Mouse (Mus musculus) CH12.LX (cell line): ENCODE data around the gene Mfsd11. TPM values are rescaled to one million over a fixed set of nuclear protein-coding genes. Genes with fewer than 3 reads are reported as not detected.

Source experiments
- DNase-seq: peaks from one replicate; pipeline ENCODE4 v3.0.0-alpha.2; 2013; ENCODE audit errors: extremely low read depth
- H3K27ac ChIP-seq: 2 replicates; pipeline ENCODE4 v1.5.1; 2012; ENCODE audit warnings: low read depth, mild to moderate bottlenecking, control low read depth, moderate library complexity; ENCODE audit not compliant: insufficient read depth
- H3K27me3 ChIP-seq: replicated peaks from 2 replicates; pipeline ENCODE3; 2012; ENCODE audit warnings: inconsistent platforms
- H3K36me3 ChIP-seq, 2 experiments: replicated peaks in 1 of 2; 2 replicates each; pipeline versions ENCODE3 to v1.6.1; 2012; ENCODE audit warnings: inconsistent platforms in 1 of 2, low read length in 1 of 2, mild to moderate bottlenecking in 1 of 2, mixed read lengths in 1 of 2, moderate library complexity in 1 of 2; ENCODE audit not compliant: control insufficient read depth in 1 of 2, insufficient read depth in 1 of 2
- H3K4me1 ChIP-seq, 2 experiments: 2 replicates each; pipeline ENCODE4 v1.6.1; 2012; ENCODE audit warnings: inconsistent platforms in 1 of 2, moderate library complexity in 1 of 2; ENCODE audit not compliant: insufficient read depth in 2 of 2, control insufficient read depth in 1 of 2
- H3K4me2 ChIP-seq: 2 replicates; pipeline ENCODE4 v1.6.1; 2012; ENCODE audit warnings: low read depth, mild to moderate bottlenecking, control low read depth; ENCODE audit not compliant: poor library complexity, insufficient read depth, severe bottlenecking
- H3K4me3 ChIP-seq, 3 experiments: fragments of 150-350 bp in 1 of 3; sonication (generic) in 1 of 3; replicated peaks in 1 of 3; 2 replicates each; pipeline versions ENCODE3 to v1.5.1; 2011 to 2012; ENCODE audit warnings: low read depth in 2 of 3, low read length in 2 of 3, mild to moderate bottlenecking in 2 of 3, moderate library complexity in 2 of 3, control low read depth in 1 of 3, improper control_type of control experiment in 1 of 3, inconsistent platforms in 1 of 3, mixed read lengths in 1 of 3; ENCODE audit not compliant: poor library complexity in 1 of 3
- H3K79me2 ChIP-seq: replicated peaks from 2 replicates; pipeline ENCODE4 v1.6.1; 2012; ENCODE audit warnings: mild to moderate bottlenecking, moderate library complexity; ENCODE audit not compliant: control insufficient read depth, poor library complexity, insufficient read depth, severe bottlenecking; ENCODE audit errors: extremely low read depth
- H3K9ac ChIP-seq: 2 replicates; pipeline ENCODE4 v1.6.1; 2012; ENCODE audit warnings: low read depth, mild to moderate bottlenecking, control low read depth, moderate library complexity; ENCODE audit not compliant: insufficient read depth
- H3K9me3 ChIP-seq: replicated peaks from 2 replicates; pipeline ENCODE3; 2012; ENCODE audit warnings: low read length, inconsistent platforms, mixed read lengths
- BHLHE40 ChIP-seq: IDR thresholded peaks from 2 replicates; pipeline ENCODE4 v1.6.1; 2011; ENCODE audit warnings: mild to moderate bottlenecking, low read depth, low read length, improper control_type of control experiment
- CHD1 ChIP-seq: IDR thresholded peaks from 2 replicates; pipeline ENCODE4 v1.6.1; 2012; ENCODE audit warnings: low read depth, low read length, improper control_type of control experiment, inconsistent platforms
- CTCF ChIP-seq, 2 experiments: IDR thresholded peaks in 1 of 2; conservative IDR thresholded peaks in 1 of 2; 2 replicates each; pipeline ENCODE4 v1.5.1; 2011 to 2012; ENCODE audit warnings: low read depth in 2 of 2, low read length in 2 of 2, improper control_type of control experiment in 1 of 2, inconsistent platforms in 1 of 2, mild to moderate bottlenecking in 1 of 2, moderate library complexity in 1 of 2
- E2F4 ChIP-seq: IDR thresholded peaks from 2 replicates; pipeline ENCODE4 v1.6.1; 2011; ENCODE audit warnings: low read depth, low read length, improper control_type of control experiment; ENCODE audit not compliant: insufficient replicate concordance
- EP300 ChIP-seq: IDR thresholded peaks from 2 replicates; pipeline ENCODE4 v1.6.1; 2011; ENCODE audit warnings: low read length, improper control_type of control experiment
- HCFC1 ChIP-seq: IDR thresholded peaks from 2 replicates; pipeline ENCODE4 v1.6.1; 2012; ENCODE audit warnings: low read depth, mild to moderate bottlenecking, inconsistent platforms, low read length, improper control_type of control experiment
- IRF4 ChIP-seq: IDR thresholded peaks from 2 replicates; pipeline ENCODE4 v1.6.1; 2014; ENCODE audit warnings: low read depth, mild to moderate bottlenecking, inconsistent platforms, low read length, improper control_type of control experiment
- JUN ChIP-seq: IDR thresholded peaks from 2 replicates; pipeline ENCODE4 v1.6.1; 2011; ENCODE audit warnings: low read depth, mild to moderate bottlenecking, low read length, improper control_type of control experiment, moderate library complexity; ENCODE audit not compliant: insufficient read depth
- JUND ChIP-seq: conservative IDR thresholded peaks from 2 replicates; pipeline ENCODE4 v1.6.1; 2011; ENCODE audit warnings: low read depth, low read length, improper control_type of control experiment
- KAT2A ChIP-seq: IDR thresholded peaks from 2 replicates; pipeline ENCODE4 v1.6.1; 2012; ENCODE audit warnings: low read length, improper control_type of control experiment, inconsistent platforms; ENCODE audit not compliant: insufficient replicate concordance
- MAFK ChIP-seq: IDR thresholded peaks from 2 replicates; pipeline ENCODE4 v1.6.1; 2011; ENCODE audit warnings: low read length, improper control_type of control experiment; ENCODE audit not compliant: insufficient replicate concordance
- MXI1 ChIP-seq: IDR thresholded peaks from 2 replicates; pipeline ENCODE4 v1.6.1; 2011; ENCODE audit warnings: mild to moderate bottlenecking, low read depth, low read length, improper control_type of control experiment
- MYC ChIP-seq: IDR thresholded peaks from 2 replicates; pipeline ENCODE4 v1.6.1; 2011; ENCODE audit warnings: low read depth, mild to moderate bottlenecking, improper control_type of control experiment, low read length
- NELFE ChIP-seq: IDR thresholded peaks from 2 replicates; pipeline ENCODE4 v1.6.1; 2011; ENCODE audit warnings: low read depth, low read length, improper control_type of control experiment
- NRF1 ChIP-seq: IDR thresholded peaks from 2 replicates; pipeline ENCODE4 v1.6.1; 2014; ENCODE audit warnings: low read depth, mild to moderate bottlenecking, inconsistent platforms, low read length, improper control_type of control experiment, moderate library complexity
- SIN3A ChIP-seq: IDR thresholded peaks from 2 replicates; pipeline ENCODE4 v1.6.1; 2012; ENCODE audit warnings: low read length, improper control_type of control experiment, inconsistent platforms
- TBP ChIP-seq: conservative IDR thresholded peaks from 2 replicates; pipeline ENCODE4 v1.6.1; 2011; ENCODE audit warnings: low read depth, low read length, improper control_type of control experiment
- USF1 ChIP-seq: IDR thresholded peaks from 2 replicates; pipeline ENCODE4 v1.6.1; 2014; ENCODE audit warnings: low read depth, mild to moderate bottlenecking, inconsistent platforms, low read length, improper control_type of control experiment
- USF2 ChIP-seq: conservative IDR thresholded peaks from 2 replicates; pipeline ENCODE4 v1.6.1; 2011; ENCODE audit warnings: low read depth, low read length, improper control_type of control experiment
- ZC3H11A ChIP-seq: IDR thresholded peaks from 2 replicates; pipeline ENCODE4 v1.6.1; 2012; ENCODE audit warnings: low read depth, mild to moderate bottlenecking, inconsistent platforms, low read length, improper control_type of control experiment
- ZNF384 ChIP-seq: IDR thresholded peaks from 2 replicates; pipeline ENCODE4 v1.6.1; 2012; ENCODE audit warnings: low read depth, low read length, improper control_type of control experiment, inconsistent platforms
- dilution Hi-C: fragments of 300-500 bp; cut with MboI; formaldehyde crosslinking; loops from 2 replicates; pipeline ENCODE4 v1.14.3; 2020; ENCODE audit warnings: low sequenced_read_pairs; ENCODE audit not compliant: extremely low pct_unique_long_range_greater_than_20kb, extremely low pct_ligation_motif_present
- in situ Hi-C: fragments of 300-500 bp; cut with MboI; formaldehyde crosslinking; loops from 3 replicates; pipeline ENCODE4 v1.14.3; 2019; ENCODE audit warnings: low sequenced_read_pairs, low pct_ligation_motif_present, low pct_unique_long_range_greater_than_20kb, mixed read lengths
- polyA plus RNA-seq: library from polyadenylated mRNA; unstranded; fragments of >175 nt; gene quantifications from 2 replicates; pipeline ENCODE4 v1.2.1, GENCODE M21; 2012; ENCODE audit warnings: low read depth; ENCODE audit not compliant: insufficient read length
- total RNA-seq, 2 experiments: library from RNA; depleted of rRNA; stranded (reverse); fragments of 300-350 nt in 1 of 2; fragments of >200 nt in 1 of 2; gene quantifications; 2 replicates each; pipeline ENCODE4 v1.2.3; 2012 to 2014

Gene Mfsd11
- total and polyA plus RNA-seq, 3 experiments = 4.1 to 17.7 (median 13.2) TPM

DNA sequence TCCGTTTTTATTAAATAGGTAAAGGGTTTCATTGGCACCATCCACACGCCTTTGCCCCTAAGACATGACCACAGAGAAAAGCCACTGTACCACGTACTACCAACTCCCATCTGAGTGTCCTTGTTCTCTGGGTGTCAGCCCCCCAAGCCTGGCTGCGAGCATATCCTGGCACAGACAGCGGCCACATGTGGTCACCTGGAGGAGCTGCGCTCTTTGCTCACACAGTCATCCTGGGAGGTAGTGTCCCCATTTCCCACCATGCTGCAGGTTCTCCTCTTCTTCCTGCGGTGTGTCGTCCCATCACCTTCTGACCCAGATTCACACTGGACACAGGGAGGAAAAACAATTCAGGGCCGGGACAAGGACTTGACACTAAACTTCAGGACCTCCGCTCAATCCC, 14.8 kb upstream of the Mfsd11 start:
- Histone ChIP-seq H3K4me2 (no peak overlapping the region), H3K36me3 (peaks cover 71 to 91% of the 10 kb centered on the region in 2 experiments), H3K79me2 (peaks cover 25% of the 10 kb centered on the region), H3K4me3 (no peak overlapping the region), H3K9me3 (no peaks in the 10 kb centered on the region), H3K9ac (no peak overlapping the region), H3K27me3 (no peaks in the 10 kb centered on the region), H3K4me1 (peaks cover 15 to 51% of the 10 kb centered on the region in 2 experiments), H3K27ac (no peak overlapping the region)
- dilution Hi-C loops = no loop called here
- TF ChIP-seq KAT2A (no peak), IRF4 (no peak), NELFE (no peak), JUND (no peak), USF2 (no peak), BHLHE40 (no peak), MAFK (no peak), NRF1 (no peak), HCFC1 (no peak), MXI1 (no peak), SIN3A (no peak), TBP (no peak), EP300 (no peak), CHD1 (no peak), MYC (no peak)
- no peak for DNase-seq
- in situ Hi-C loops = no loop called here

DNA sequence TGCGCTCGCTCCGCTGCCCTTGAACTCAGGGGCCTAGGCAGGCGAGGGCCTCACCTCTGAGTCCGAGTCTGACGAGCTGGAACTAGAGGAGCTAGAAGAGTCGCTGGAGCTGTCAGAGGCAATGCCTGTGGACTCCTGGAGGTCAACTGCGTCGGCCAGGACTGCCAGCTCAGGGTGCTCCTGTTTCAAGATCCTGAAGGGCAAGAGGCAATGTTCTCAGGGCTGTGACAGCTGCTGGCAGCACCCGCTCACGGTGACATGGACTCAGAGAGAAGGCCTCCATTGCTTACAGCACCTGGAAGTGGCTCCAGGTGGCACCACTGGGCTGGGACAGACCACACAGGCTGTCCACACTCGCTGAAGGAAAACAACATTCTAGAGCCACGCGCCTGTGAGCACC, 13.3 kb upstream of the Mfsd11 start:
- in situ Hi-C loops = no loop called here
- no peak for TF ChIP-seq USF1
- no peak for TF ChIP-seq ZNF384
- TF ChIP-seq ZC3H11A = no peak
- TF ChIP-seq E2F4 = no peak
- no peak for TF ChIP-seq HCFC1
- no peak for TF ChIP-seq JUN
- TF ChIP-seq CTCF (conservative IDR thresholded peaks at IDR 0.05 in 1 of 2, IDR thresholded peaks at IDR 0.05 in 1 of 2; ENCODE audit: low read depth in 2 of 2, low read length in 2 of 2) = peak in 1 of 2 experiments; percentile 7; a peak in 1 of 4 replicates
- no peak for TF ChIP-seq SIN3A
- TF ChIP-seq, all 38 proteins: peak for 1
- Histone ChIP-seq H3K4me2 (no peak overlapping the region), H3K27ac (no peak overlapping the region), H3K36me3 (peaks cover 67 to 76% of the 10 kb centered on the region in 2 experiments), H3K4me3 (no peak overlapping the region), H3K4me1 (peaks cover 10 to 36% of the 10 kb centered on the region in 2 experiments; a peak in 3 of 4 replicates), H3K27me3 (no peaks in the 10 kb centered on the region), H3K79me2 (peaks cover 27% of the 10 kb centered on the region), H3K9ac (no peak overlapping the region), H3K9me3 (no peaks in the 10 kb centered on the region)
- no peak for DNase-seq
- dilution Hi-C loops = no loop called here
